Mouse (Mus musculus) forebrain, embryonic 11.5 days (tissue): ENCODE measurements around the gene Gm10912. TPM values are rescaled to one million over a fixed set of nuclear protein-coding genes. Genes with fewer than 3 reads are reported as not detected.
"Not testable (repeated sequence)": the region's sequence is repeated elsewhere in the genome, so short reads cannot be mapped to it uniquely, and the experiment has no call there.

Experiments
- ATAC-seq: fragments of 200-750 bp; cut with Nextera tagmentation; replicated peaks from 2 replicates; pipeline ENCODE4 v1.8.0; 2017; ENCODE audit warnings: moderate TSS enrichment; ENCODE audit not compliant: low FRiP score
- DNase-seq: peaks from one replicate; pipeline ENCODE4 v3.0.0-alpha.2; 2017; ENCODE audit warnings: low spot score
- H3K27ac ChIP-seq: fragments of 300-500 bp; sonication (generic); 2 replicates; pipeline ENCODE4 v1.5.1; 2014; ENCODE audit warnings: low read depth, low read length
- H3K27me3 ChIP-seq: fragments of 300-500 bp; sonication (generic); 2 replicates; pipeline ENCODE4 v1.6.1; 2014; ENCODE audit warnings: mild to moderate bottlenecking, low read length, mixed read lengths; ENCODE audit not compliant: control insufficient read depth, insufficient read depth
- H3K36me3 ChIP-seq: fragments of 300-500 bp; sonication (generic); 2 replicates; pipeline ENCODE4 v1.6.1; 2014; ENCODE audit warnings: mild to moderate bottlenecking, low read length, moderate library complexity, mixed read lengths; ENCODE audit not compliant: control insufficient read depth, insufficient read depth
- H3K4me1 ChIP-seq: fragments of 300-500 bp; sonication (generic); replicated peaks from 2 replicates; pipeline ENCODE4 v1.6.1; 2014; ENCODE audit warnings: low read length, mixed read lengths; ENCODE audit not compliant: control insufficient read depth, insufficient read depth
- H3K4me2 ChIP-seq: fragments of 300-500 bp; sonication (generic); 2 replicates; pipeline ENCODE4 v1.6.1; 2014; ENCODE audit warnings: low read depth, mild to moderate bottlenecking, low read length, moderate library complexity, mixed read lengths; ENCODE audit not compliant: severe bottlenecking
- H3K4me3 ChIP-seq: fragments of 300-500 bp; sonication (generic); 2 replicates; pipeline ENCODE4 v1.5.1; 2014; ENCODE audit warnings: low read depth, low read length
- H3K9ac ChIP-seq: fragments of 300-500 bp; sonication (generic); 2 replicates; pipeline ENCODE4 v1.6.1; 2014; ENCODE audit warnings: low read length
- H3K9me3 ChIP-seq: fragments of 300-500 bp; sonication (generic); 2 replicates; pipeline ENCODE4 v1.6.1; 2016; ENCODE audit warnings: low read length, mixed read lengths; ENCODE audit not compliant: control insufficient read depth
- WGBS: fragments of 180-500 bp; shearing (Covaris S2); extraction: QIAGEN DNeasy Blood & Tissue Kit; methylation state at CpG from one replicate; pipeline ENCODE4 v1.1.7; 2014; 5-methylcytosine and 5-hydroxymethylcytosine counted together
- polyA plus RNA-seq: library from polyadenylated mRNA; unstranded; fragments of >200 nt; fragmentation: Nextera tagmentation; extraction: Ambion mirVana; gene quantifications from 2 replicates; pipeline ENCODE4 v1.2.1, GENCODE M21; 2014

The Gm10912 gene
- polyA plus RNA-seq, 1 experiment from 2014 or later: not detected

GRCm38 (mm10) chr2:104098529-104099230, 33.1 kb downstream of the Gm10912 start:
- no peak for ATAC-seq
- Histone ChIP-seq H3K4me2 (no peak overlapping the region), H3K4me3 (no peak overlapping the region), H3K36me3 (no peaks in the 10 kb centered on the region), H3K27me3 (no peaks in the 10 kb centered on the region), H3K9ac (no peak overlapping the region), H3K9me3 (no peaks in the 10 kb centered on the region), H3K27ac (no peak overlapping the region), H3K4me1 (no peaks in the 10 kb centered on the region)
- WGBS: 53% methylated on average over 3 of the region's 3 CpGs
- no peak for DNase-seq

DNA sequence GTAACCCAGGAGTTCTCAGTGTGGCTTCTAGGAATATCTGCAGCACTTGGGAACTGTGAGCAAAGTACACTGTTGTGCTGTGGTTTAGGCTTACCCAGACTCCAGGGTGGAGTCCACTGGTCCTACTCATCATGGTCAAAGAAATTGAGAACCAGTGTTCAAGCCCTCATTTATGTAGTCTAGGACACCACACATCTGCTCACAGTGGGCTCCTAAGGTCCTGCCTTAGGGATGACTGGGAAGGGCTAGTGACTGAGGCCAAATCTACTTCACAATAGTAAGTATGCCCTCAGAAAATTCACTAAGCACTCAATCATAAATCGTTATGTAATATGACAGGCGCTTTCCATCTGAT, 33.6 kb downstream of the Gm10912 start:
- WGBS: 98% methylated on average over 2 of the region's 2 CpGs
- no peaks in the 10 kb centered on the region for H3K36me3 ChIP-seq
- no peaks in the 10 kb centered on the region for H3K4me1 ChIP-seq
- no peak overlapping the region for H3K27ac ChIP-seq
- no peak overlapping the region for H3K4me3 ChIP-seq
- no peak overlapping the region for H3K9ac ChIP-seq
- no peak for DNase-seq
- H3K27me3 ChIP-seq: no peaks in the 10 kb centered on the region
- H3K9me3 ChIP-seq: no peaks in the 10 kb centered on the region
- H3K4me2 ChIP-seq: no peak overlapping the region
- ATAC-seq: no peak

- no peak for ATAC-seq
- Histone ChIP-seq H3K4me3 (no peak overlapping the region), H3K4me2 (no peak overlapping the region), H3K27ac (no peak overlapping the region), H3K9ac (no peak overlapping the region), H3K9me3 (no peaks in the 10 kb centered on the region), H3K27me3 (no peaks in the 10 kb centered on the region), H3K36me3 (no peaks in the 10 kb centered on the region), H3K4me1 (no peaks in the 10 kb centered on the region)
- no peak for DNase-seq
- WGBS: 36% methylated on average over 1 of the region's 1 CpGs
Observed at GRCm38 (mm10) chr2:104099946-104100345, 34.3 kb downstream of the Gm10912 start.

DNA sequence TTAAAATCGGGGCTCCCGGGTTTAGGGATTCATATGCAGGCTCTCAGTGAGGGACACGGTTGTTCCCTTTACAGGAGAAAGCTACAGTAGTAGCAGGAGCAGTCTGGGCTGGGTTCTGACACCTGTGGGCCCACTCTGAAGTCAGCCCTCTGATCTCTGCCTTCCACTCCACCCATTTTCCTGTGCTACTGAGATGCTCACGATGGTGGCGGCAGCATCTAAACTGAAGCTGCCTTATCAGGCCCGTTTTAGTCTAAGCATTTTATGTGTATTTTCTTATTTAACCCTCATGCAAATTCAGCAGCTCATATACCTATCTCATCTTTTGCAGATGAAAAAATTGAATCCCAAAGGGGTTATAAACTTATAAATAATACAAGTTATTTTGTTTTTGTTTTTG, 39.2 kb downstream of the Gm10912 start:
- no peaks in the 10 kb centered on the region for H3K27me3 ChIP-seq
- H3K9me3 ChIP-seq: no peaks in the 10 kb centered on the region
- H3K4me1 ChIP-seq: no peaks in the 10 kb centered on the region
- H3K9ac ChIP-seq: no peak overlapping the region
- no peak overlapping the region for H3K27ac ChIP-seq
- no peak overlapping the region for H3K4me3 ChIP-seq
- ATAC-seq (no peak), DNase-seq (no peak)
- H3K36me3 ChIP-seq: no peaks in the 10 kb centered on the region
- WGBS: 91% methylated on average over 6 of the region's 6 CpGs
- no peak overlapping the region for H3K4me2 ChIP-seq

DNA sequence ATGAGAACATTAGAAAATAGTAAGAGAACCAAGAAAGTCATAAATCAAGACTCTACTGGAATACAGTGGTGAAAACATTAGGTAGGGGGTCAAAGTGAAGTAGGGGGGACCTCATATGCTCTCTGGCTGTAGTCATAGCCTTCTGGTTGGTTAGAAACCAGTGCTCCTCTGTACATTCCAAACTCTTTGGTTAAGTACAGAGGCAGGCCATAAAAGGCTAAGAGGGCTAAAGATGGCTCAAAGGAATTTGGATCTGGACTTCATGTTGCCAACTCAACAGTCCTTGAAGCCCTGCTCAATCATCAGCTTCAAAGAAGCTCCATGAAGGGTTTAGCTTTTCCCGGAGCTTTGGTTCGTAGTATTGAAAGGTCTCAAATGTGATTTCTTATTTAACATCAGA, 43.4 kb downstream of the Gm10912 start:
- H3K27ac ChIP-seq, H3K9me3 ChIP-seq, H3K9ac ChIP-seq, H3K27me3 ChIP-seq, DNase-seq, H3K4me2 ChIP-seq, H3K4me3 ChIP-seq, H3K4me1 ChIP-seq, ATAC-seq, H3K36me3 ChIP-seq: not testable (repeated sequence)
- 96% methylated on average over 2 of the region's 2 CpGs for WGBS

GRCm38 (mm10) chr2:104109528-104109927, 43.9 kb downstream of the Gm10912 start:
- no peak for ATAC-seq
- 71% methylated on average over 2 of the region's 2 CpGs for WGBS
- H3K9me3 ChIP-seq: no peaks in the 10 kb centered on the region
- peak; percentile 18 for DNase-seq
- H3K4me3 ChIP-seq: no peak overlapping the region
- H3K9ac ChIP-seq: no peak overlapping the region
- no peak overlapping the region for H3K4me2 ChIP-seq
- no peaks in the 10 kb centered on the region for H3K4me1 ChIP-seq
- H3K27me3 ChIP-seq: no peaks in the 10 kb centered on the region
- no peaks in the 10 kb centered on the region for H3K36me3 ChIP-seq
- H3K27ac ChIP-seq: no peak overlapping the region

- H3K27ac ChIP-seq: no peak overlapping the region
- no peak for ATAC-seq
- no peak overlapping the region for H3K4me2 ChIP-seq
- no peak overlapping the region for H3K9ac ChIP-seq
- H3K9me3 ChIP-seq: no peaks in the 10 kb centered on the region
- H3K27me3 ChIP-seq: no peaks in the 10 kb centered on the region
- peak; percentile 26 for DNase-seq
- WGBS: 89% methylated on average over 4 of the region's 4 CpGs
- no peaks in the 10 kb centered on the region for H3K4me1 ChIP-seq
- no peaks in the 10 kb centered on the region for H3K36me3 ChIP-seq
- H3K4me3 ChIP-seq: no peak overlapping the region
Observed at GRCm38 (mm10) chr2:104110031-104110430, 44.4 kb downstream of the Gm10912 start.

DNA sequence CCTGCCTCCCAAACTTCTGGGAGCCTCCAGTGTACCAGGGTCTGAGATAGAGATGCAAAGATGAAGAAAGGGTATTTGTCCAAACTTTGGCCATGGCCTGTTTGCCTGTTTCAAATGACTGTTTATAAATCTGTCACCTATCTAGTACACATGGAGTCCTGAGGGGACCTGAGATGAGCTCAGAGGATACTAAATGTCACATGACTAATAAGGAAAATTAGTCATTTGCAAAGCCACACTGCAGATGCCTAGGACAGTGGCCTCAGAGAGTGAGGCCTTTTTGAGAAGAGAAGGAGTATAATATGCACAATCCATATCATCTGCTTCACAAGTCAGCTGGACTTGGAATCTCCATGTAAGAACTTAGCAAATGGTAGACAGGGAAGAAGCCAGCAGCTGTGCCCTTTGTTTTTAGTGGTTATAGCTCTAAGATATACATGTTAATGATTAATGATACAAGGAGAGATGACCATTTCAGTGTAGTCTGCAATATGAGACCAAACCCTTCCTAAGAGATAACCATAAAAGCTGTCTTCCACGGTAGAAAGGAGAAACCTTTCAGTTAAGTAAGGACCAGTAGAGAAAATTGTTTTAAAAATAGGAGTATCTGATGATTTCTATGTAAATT, 45.7 kb downstream of the Gm10912 start:
- H3K4me3 ChIP-seq, H3K27me3 ChIP-seq, H3K27ac ChIP-seq, DNase-seq, H3K9ac ChIP-seq, H3K4me2 ChIP-seq, H3K4me1 ChIP-seq, H3K36me3 ChIP-seq, H3K9me3 ChIP-seq, ATAC-seq: not testable (repeated sequence)
- WGBS: no CpG with 5 or more reads among the region's 1 CpGs

GRCm38 (mm10) chr2:104113563-104113962, 47.9 kb downstream of the Gm10912 start:
- not testable (repeated sequence) for H3K4me2 ChIP-seq, H3K9me3 ChIP-seq, H3K27ac ChIP-seq, H3K27me3 ChIP-seq, H3K36me3 ChIP-seq, H3K9ac ChIP-seq, ATAC-seq, H3K4me1 ChIP-seq, H3K4me3 ChIP-seq
- peak; percentile 10 for DNase-seq
